ENCODE assay signal across 19 mouse cellular contexts in the genomic region with DNA sequence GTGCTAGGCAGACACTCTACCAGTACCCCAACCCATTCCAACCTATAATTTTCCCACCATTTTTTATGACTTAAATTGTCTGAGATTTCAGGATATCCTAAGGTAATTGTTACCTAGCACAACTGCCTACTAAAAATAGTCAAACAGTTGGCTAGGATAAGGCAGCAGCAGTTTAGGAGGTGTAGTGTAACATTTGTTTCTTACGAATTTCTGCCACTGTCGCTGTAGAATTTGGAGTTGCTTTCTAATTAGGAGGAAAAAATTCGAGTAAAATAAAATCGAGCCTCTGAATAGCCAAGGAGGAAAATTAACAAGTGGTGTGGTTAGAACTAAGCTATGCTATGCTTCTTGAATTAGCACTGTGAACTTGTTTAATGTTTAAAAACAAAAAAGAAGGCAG.
DNase-seq lines count a peak whose midpoint lies in the region; ATAC-seq and TF ChIP-seq lines count a peak whose summit lies in the region.
"Had no signal": no experiment of that assay in that cellular context is flagged by ENCODE, and none has a peak within 500 bp of the region (broad histone marks: within the 10 kb centered on the region; RNA-seq: fewer than 3 reads in every experiment).

No protein-coding gene starts in this region.

- intact Hi-C loops in gastrocnemius, adult 2 months (cut with DNase I), result no loop called here

- no peak for TF ChIP-seq EP300 in heart, postnatal 0 days (IDR thresholded peaks at IDR 0.05; ENCODE audit: low read depth)

- no peak for TF ChIP-seq CTCF in cerebellum, adult 2 months (IDR thresholded peaks at IDR 0.05; ENCODE audit: borderline replicate concordance, insufficient read depth, low read depth, low read length)
- TF ChIP-seq CTCF in gastrocnemius, adult 2 months (IDR thresholded peaks at IDR 0.05), result no peak
- TF ChIP-seq CTCF in heart, postnatal 0 days (IDR thresholded peaks at IDR 0.05; ENCODE audit: low read depth), result no peak

- no peak for ATAC-seq in heart, postnatal 0 days (ENCODE audit: insufficient read depth, low read depth)
- ATAC-seq in embryonic facial prominence, embryonic 15.5 days (ENCODE audit: insufficient number of reproducible peaks, low FRiP score, low TSS enrichment, low read depth), result no peak
- ATAC-seq: CD4-positive, CD25-positive, alpha-beta regulatory T cell, adult 4 months; forebrain, embryonic 13.5 days; inflammation-experienced regulatory T-cells, adult 6 months; intestine, postnatal 0 days had no signal

- no peak for TF ChIP-seq POLR2A in cerebellum, adult 2 months (IDR thresholded peaks at IDR 0.05; ENCODE audit: borderline replicate concordance, insufficient read depth, low read length)

- peaks cover 27% of the 10 kb centered on the region for H3K4me1 ChIP-seq in cerebellum, adult 2 months (ENCODE audit: control insufficient read depth, insufficient read depth, low read length)
- peaks cover 17% of the 10 kb centered on the region for H3K4me1 ChIP-seq in heart, postnatal 0 days (ENCODE audit: control insufficient read depth, insufficient read depth)
- H3K4me1 ChIP-seq in embryonic facial prominence, embryonic 15.5 days, result peaks cover 36% of the 10 kb centered on the region

- no peak overlapping the region for H3K4me2 ChIP-seq in heart, postnatal 0 days (ENCODE audit: low read depth, low read length)
- no peak overlapping the region for H3K4me2 ChIP-seq in embryonic facial prominence, embryonic 15.5 days (replicated peaks)
- H3K4me2 ChIP-seq: embryonic facial prominence, embryonic 12.5 days; forebrain, embryonic 13.5 days; hindbrain, embryonic 15.5 days had no signal

- H3K9me3 ChIP-seq in heart, postnatal 0 days (replicated peaks; ENCODE audit: control insufficient read depth, low read length), result no peaks in the 10 kb centered on the region
- no peaks in the 10 kb centered on the region for H3K9me3 ChIP-seq in embryonic facial prominence, embryonic 15.5 days (replicated peaks)
- H3K9me3 ChIP-seq: embryonic facial prominence, embryonic 12.5 days; forebrain, embryonic 13.5 days; hindbrain, embryonic 15.5 days had no signal

- H3K9ac ChIP-seq in heart, postnatal 0 days (replicated peaks; ENCODE audit: low read depth, low read length), result peak overlapping the region; percentile 30; the same call in 1 of the 2 replicates
- no peak overlapping the region for H3K9ac ChIP-seq in embryonic facial prominence, embryonic 15.5 days
- H3K9ac ChIP-seq: embryonic facial prominence, embryonic 12.5 days; forebrain, embryonic 13.5 days; hindbrain, embryonic 15.5 days had no signal

- 26% methylated on average over 4 of the region's 4 CpGs for WGBS in cerebellum, adult 2 months
- WGBS in heart, postnatal 0 days, result 62% methylated on average over 4 of the region's 4 CpGs
- WGBS in embryonic facial prominence, embryonic 15.5 days, result 54% methylated on average over 4 of the region's 4 CpGs

- H3K27me3 ChIP-seq in cerebellum, adult 2 months (ENCODE audit: control insufficient read depth, insufficient read depth, low read length), result no peaks in the 10 kb centered on the region
- no peaks in the 10 kb centered on the region for H3K27me3 ChIP-seq in heart, postnatal 0 days (ENCODE audit: control insufficient read depth, insufficient read depth, low read length)
- no peaks in the 10 kb centered on the region for H3K27me3 ChIP-seq in embryonic facial prominence, embryonic 15.5 days
- H3K27me3 ChIP-seq: embryonic facial prominence, embryonic 12.5 days; forebrain, embryonic 13.5 days; hindbrain, embryonic 15.5 days had no signal

- H3K27ac ChIP-seq in cerebellum, adult 2 months (ENCODE audit: insufficient read depth, low read length), result 0 out of 2 replicates have a peak overlapping the region, but pooled peaks have one; percentile 2
- H3K27ac ChIP-seq in gastrocnemius, adult 2 months, result peak overlapping the region; percentile 29
- H3K27ac ChIP-seq in heart, postnatal 0 days (ENCODE audit: low read depth), result peak overlapping the region; percentile 38; the same call in 1 of the 2 replicates
- H3K27ac ChIP-seq in embryonic facial prominence, embryonic 15.5 days (replicated peaks), result 0 out of 2 replicates have a peak overlapping the region, but pooled peaks have one; percentile 17
- H3K27ac ChIP-seq: embryonic facial prominence, embryonic 12.5 days; forebrain, embryonic 13.5 days; hindbrain, embryonic 15.5 days had no signal

- 0 out of 2 replicates have a peak, but pooled peaks cover 10% of the 10 kb centered on the region for H3K36me3 ChIP-seq in heart, postnatal 0 days (replicated peaks; ENCODE audit: control insufficient read depth, insufficient read depth, low read length)
- peaks cover 4% of the 10 kb centered on the region for H3K36me3 ChIP-seq in embryonic facial prominence, embryonic 15.5 days
- H3K36me3 ChIP-seq: hindbrain, embryonic 15.5 days had no signal

- no peak overlapping the region for H3K4me3 ChIP-seq in cerebellum, adult 2 months (replicated peaks; ENCODE audit: insufficient read depth, low read depth, low read length)
- no peak overlapping the region for H3K4me3 ChIP-seq in gastrocnemius, adult 2 months
- H3K4me3 ChIP-seq in heart, postnatal 0 days (ENCODE audit: low read depth, low read length), result no peak overlapping the region
- H3K4me3 ChIP-seq in embryonic facial prominence, embryonic 15.5 days (replicated peaks), result no peak overlapping the region
- H3K4me3 ChIP-seq: embryonic facial prominence, embryonic 12.5 days; forebrain, embryonic 13.5 days; hindbrain, embryonic 15.5 days had no signal

- no peak for DNase-seq in cerebellum, adult 2 months
- no peak for DNase-seq in cerebellum, postnatal 4 days (ENCODE audit: low spot score in 2 of 2)
- DNase-seq in gastrocnemius, adult 2 months, result no peak
- no peak for DNase-seq in gastrocnemius, adult 8-10 months (ENCODE audit: low spot score in 2 of 2)
- no peak for DNase-seq in heart, postnatal 0 days (ENCODE audit: low spot score)
- DNase-seq in heart, adult 8-10 months (ENCODE audit: low spot score), result no peak
- DNase-seq: adrenal gland, postnatal 10 days; B cell, adult 2 months; embryo, embryonic 11 days; gastrocnemius, postnatal 36 days; heart, postnatal 36 days; kidney, adult 8-10 months had no signal
